Mouse (Mus musculus) liver, adult 2 months (tissue): ENCODE data around the gene Haus5. TPM values are rescaled to one million over a fixed set of nuclear protein-coding genes. Genes with fewer than 3 reads are reported as not detected.

Source experiments
- DNase-seq: peaks from one replicate; pipeline ENCODE4 v3.0.0-alpha.2; 2011; ENCODE audit warnings: low read depth, low spot score; ENCODE audit errors: extremely low read depth
- H3K27ac ChIP-seq: fragments of 200-500 bp; replicated peaks from 2 replicates; pipeline ENCODE4 v1.5.1; 2012; ENCODE audit warnings: low read depth, mild to moderate bottlenecking, control low read depth, inconsistent platforms, low read length; ENCODE audit not compliant: insufficient read depth
- H3K27me3 ChIP-seq: fragments of 200-500 bp; 2 replicates; pipeline ENCODE4 v1.6.1; 2012; ENCODE audit warnings: mild to moderate bottlenecking, moderate library complexity, low read length, inconsistent platforms; ENCODE audit not compliant: control insufficient read depth, insufficient read depth
- H3K36me3 ChIP-seq: fragments of 200-500 bp; 2 replicates; pipeline ENCODE4 v1.6.1; 2012; ENCODE audit warnings: low read length, inconsistent platforms; ENCODE audit not compliant: control insufficient read depth, insufficient read depth
- H3K4me1 ChIP-seq: fragments of 200-500 bp; 2 replicates; pipeline ENCODE4 v1.6.1; 2011; ENCODE audit warnings: low read length; ENCODE audit not compliant: control insufficient read depth, insufficient read depth
- H3K4me3 ChIP-seq: fragments of 200-500 bp; 2 replicates; pipeline ENCODE4 v1.5.1; 2011; ENCODE audit warnings: low read depth, mild to moderate bottlenecking, control low read depth, low read length, moderate library complexity; ENCODE audit not compliant: insufficient read depth
- H3K79me2 ChIP-seq: fragments of 200-500 bp; 2 replicates; pipeline ENCODE4 v1.6.1; 2012; ENCODE audit warnings: inconsistent platforms, mild to moderate bottlenecking, low read length, moderate library complexity; ENCODE audit not compliant: control insufficient read depth, insufficient read depth
- H3K9ac ChIP-seq: fragments of 200-500 bp; 2 replicates; pipeline ENCODE4 v1.6.1; 2012; ENCODE audit warnings: low read depth, mild to moderate bottlenecking, control low read depth, inconsistent platforms, low read length
- CTCF ChIP-seq: fragments of 200-500 bp; IDR thresholded peaks from 2 replicates; pipeline ENCODE4 v1.5.1; 2011; ENCODE audit warnings: low read depth, low read length, control low read depth
- POLR2A ChIP-seq: fragments of 200-500 bp; IDR thresholded peaks from 2 replicates; pipeline ENCODE4 v1.6.1; 2011; ENCODE audit warnings: low read length, control low read depth; ENCODE audit not compliant: insufficient read depth; ENCODE audit errors: extremely low read depth
- WGBS: fragments of 180-500 bp; shearing (Covaris S2); methylation state at CpG from one replicate; pipeline ENCODE4 v1.1.7; 2018; 5-methylcytosine and 5-hydroxymethylcytosine counted together
- polyA plus RNA-seq: library from polyadenylated mRNA; depleted of rRNA; stranded (reverse); fragments of >200 nt; gene quantifications from 2 replicates; pipeline ENCODE4 v1.2.3, GENCODE M21; 2012
- total RNA-seq: library from RNA; depleted of rRNA; stranded (reverse); fragments of >200 nt; gene quantifications from 2 replicates; pipeline ENCODE4 v1.2.3, GENCODE M21; 2014

Gene Haus5
- total and polyA plus RNA-seq, 2 experiments: 4.6 to 5.3 TPM

- H3K4me1 ChIP-seq: no peaks in the 10 kb centered on the region
- no peaks in the 10 kb centered on the region for H3K27me3 ChIP-seq
- no peaks in the 10 kb centered on the region for H3K36me3 ChIP-seq
- H3K9ac ChIP-seq: no peak overlapping the region
- TF ChIP-seq CTCF: no peak
- no peak for TF ChIP-seq POLR2A
- WGBS: 53% methylated on average over 5 of the region's 5 CpGs
- no peak overlapping the region for H3K27ac ChIP-seq
- H3K4me3 ChIP-seq: no peak overlapping the region
- no peak for DNase-seq
- H3K79me2 ChIP-seq: no peaks in the 10 kb centered on the region
Observed at GRCm38 (mm10) chr7:30698101-30698500, 33.3 kb upstream of the Haus5 start.

- H3K9ac ChIP-seq: no peak overlapping the region
- WGBS: 73% methylated on average over 6 of the region's 6 CpGs
- H3K36me3 ChIP-seq: no peaks in the 10 kb centered on the region
- no peak overlapping the region for H3K4me3 ChIP-seq
- peak; percentile 39 for DNase-seq
- TF ChIP-seq POLR2A (no peak), CTCF (no peak)
- H3K27me3 ChIP-seq: no peaks in the 10 kb centered on the region
- no peaks in the 10 kb centered on the region for H3K79me2 ChIP-seq
- peak overlapping the region; percentile 19 for H3K27ac ChIP-seq
- H3K4me1 ChIP-seq: peaks cover 15% of the 10 kb centered on the region
Observed at GRCm38 (mm10) chr7:30688325-30688724, 23.5 kb upstream of the Haus5 start.

GRCm38 (mm10) chr7:30683425-30683824, 18.6 kb upstream of the Haus5 start:
- no peak for DNase-seq
- no peak overlapping the region for H3K27ac ChIP-seq
- H3K27me3 ChIP-seq: no peaks in the 10 kb centered on the region
- no peaks in the 10 kb centered on the region for H3K36me3 ChIP-seq
- H3K79me2 ChIP-seq: no peaks in the 10 kb centered on the region
- H3K4me3 ChIP-seq: no peak overlapping the region
- H3K9ac ChIP-seq: no peak overlapping the region
- WGBS: 63% methylated on average over 2 of the region's 2 CpGs
- H3K4me1 ChIP-seq: peaks cover 14% of the 10 kb centered on the region
- TF ChIP-seq POLR2A (no peak), CTCF (no peak)

GRCm38 (mm10) chr7:30681897-30682296, 17.1 kb upstream of the Haus5 start:
- 79% methylated on average over 5 of the region's 5 CpGs for WGBS
- H3K4me1 ChIP-seq: peaks cover 2% of the 10 kb centered on the region
- no peak for DNase-seq
- H3K79me2 ChIP-seq: no peaks in the 10 kb centered on the region
- no peaks in the 10 kb centered on the region for H3K36me3 ChIP-seq
- H3K4me3 ChIP-seq: no peak overlapping the region
- H3K9ac ChIP-seq: no peak overlapping the region
- no peaks in the 10 kb centered on the region for H3K27me3 ChIP-seq
- TF ChIP-seq CTCF: no peak
- TF ChIP-seq POLR2A: no peak
- no peak overlapping the region for H3K27ac ChIP-seq

- no peak overlapping the region for H3K9ac ChIP-seq
- H3K27ac ChIP-seq: no peak overlapping the region
- H3K4me3 ChIP-seq: no peak overlapping the region
- no peaks in the 10 kb centered on the region for H3K79me2 ChIP-seq
- no peak for DNase-seq
- TF ChIP-seq CTCF: no peak
- no peak for TF ChIP-seq POLR2A
- no peaks in the 10 kb centered on the region for H3K27me3 ChIP-seq
- H3K4me1 ChIP-seq: no peaks in the 10 kb centered on the region
- no peaks in the 10 kb centered on the region for H3K36me3 ChIP-seq
- 57% methylated on average over 5 of the region's 5 CpGs for WGBS
Observed at GRCm38 (mm10) chr7:30678263-30678975, 13.6 kb upstream of the Haus5 start.

- Histone ChIP-seq H3K4me1 (peaks cover 3% of the 10 kb centered on the region; the same call in 1 of the 2 replicates), H3K9ac (no peak within 1 kb of the TSS), H3K4me3 (no peak within 1 kb of the TSS), H3K27ac (no peak within 1 kb of the TSS), H3K36me3 (no peaks in the 10 kb centered on the region), H3K79me2 (no peaks in the 10 kb centered on the region), H3K27me3 (no peaks in the 10 kb centered on the region)
- TF ChIP-seq POLR2A (no peak), CTCF (no peak)
- WGBS: 76% methylated on average over 9 of the region's 9 CpGs
- no peak for DNase-seq
Observed at GRCm38 (mm10) chr7:30671480-30671879, 6.7 kb upstream of the Haus5 start, which contains the start of gene Pmis2. Gene Pmis2, minus strand, starts transcription at chr7:30671605.
